Mouse (Mus musculus): Measurements from ENCODE around the gene Nlgn2. TPM values are rescaled to one million over a fixed set of nuclear protein-coding genes. Genes with fewer than 3 reads are reported as not detected.

The Nlgn2 gene
- total and polyA plus RNA-seq, 3 experiments, result 0.20 to 1.3 (median 1.1) TPM

DNA sequence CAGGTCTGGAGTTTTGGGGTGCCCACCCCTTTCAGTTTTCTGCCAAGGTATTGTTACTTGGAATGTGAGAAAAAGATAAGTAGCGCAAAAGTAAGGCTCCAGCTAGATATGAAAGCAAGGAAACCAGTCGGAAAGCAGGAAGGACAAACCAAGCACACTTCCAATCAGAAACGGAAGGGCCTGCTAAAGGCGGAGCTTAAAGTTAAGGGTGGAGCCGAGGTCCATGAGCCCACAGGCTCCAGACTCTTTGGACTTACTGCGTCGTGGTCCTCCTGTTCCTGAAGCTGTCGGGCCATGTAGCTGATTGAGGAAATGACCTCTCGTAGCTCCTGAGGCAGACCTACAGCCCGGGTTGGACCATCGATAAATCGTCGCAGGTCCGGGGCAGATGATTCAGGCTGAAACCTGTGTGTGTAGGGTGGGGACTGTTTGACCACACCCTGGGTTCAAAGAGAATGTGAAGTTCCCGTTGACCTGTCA lies 52.8 kb downstream of the Nlgn2 start:
- in situ Hi-C loops (cut with MboI; ENCODE audit: low pct_ligation_motif_present, low pct_unique_long_range_greater_than_20kb, low sequenced_read_pairs), result no loop called here

DNA sequence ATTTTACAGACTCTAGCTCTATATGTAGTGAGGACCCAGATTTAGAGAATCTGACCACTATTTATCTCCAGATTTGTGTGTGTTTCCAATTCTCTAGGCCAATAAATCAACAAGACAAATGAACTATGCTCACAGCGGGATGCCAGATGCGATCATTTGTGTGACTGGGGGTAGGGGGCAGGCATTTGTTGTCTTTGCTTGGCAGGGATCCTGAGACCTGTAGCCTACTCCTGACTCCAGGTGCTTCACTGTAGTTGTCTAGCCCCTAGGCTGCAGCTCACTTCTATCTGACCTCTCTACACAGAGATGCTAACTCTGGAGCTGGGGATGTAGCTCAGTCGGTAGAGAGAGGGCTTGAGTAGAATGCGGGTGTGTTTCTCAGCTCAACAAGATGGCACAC lies 55.8 kb downstream of the Nlgn2 start:
- H3K36me3 ChIP-seq (replicated peaks in 1 of 2; ENCODE audit: control insufficient read depth in 1 of 2, insufficient read depth in 1 of 2, low read length in 1 of 2), result peaks cover 4 to 35% of the 10 kb centered on the region in 2 experiments
- TF ChIP-seq IRF4 (IDR thresholded peaks at IDR 0.05; ENCODE audit: low read depth, low read length), result no peak
- no peak for TF ChIP-seq KAT2A (IDR thresholded peaks at IDR 0.05; ENCODE audit: insufficient replicate concordance, low read length)
- TF ChIP-seq CHD1 (IDR thresholded peaks at IDR 0.05; ENCODE audit: low read depth, low read length), result no peak
- TF ChIP-seq CTCF (conservative IDR thresholded peaks at IDR 0.05 in 1 of 2, IDR thresholded peaks at IDR 0.05 in 1 of 2; ENCODE audit: low read depth in 2 of 2, low read length in 2 of 2), result no peak
- no peak for TF ChIP-seq MXI1 (IDR thresholded peaks at IDR 0.05; ENCODE audit: low read depth, low read length)
- TF ChIP-seq EP300 (IDR thresholded peaks at IDR 0.05; ENCODE audit: low read length), result no peak
- TF ChIP-seq TCF12 (IDR thresholded peaks at IDR 0.05; ENCODE audit: low read depth, low read length), result no peak
- TF ChIP-seq POLR2AphosphoS2 (IDR thresholded peaks at IDR 0.05; ENCODE audit: low read depth, low read length), result no peak; the same call in 1 of the 2 replicates
- TF ChIP-seq MYC (IDR thresholded peaks at IDR 0.05; ENCODE audit: low read depth, low read length), result no peak
- TF ChIP-seq MAZ (IDR thresholded peaks at IDR 0.05; ENCODE audit: low read depth, low read length), result no peak
- TF ChIP-seq PAX5 (IDR thresholded peaks at IDR 0.05; ENCODE audit: low read length), result no peak
- no peak for TF ChIP-seq ELF1 (IDR thresholded peaks at IDR 0.05; ENCODE audit: low read depth, low read length)
- no peak for TF ChIP-seq JUN (IDR thresholded peaks at IDR 0.05; ENCODE audit: insufficient read depth, low read depth, low read length)
- no peak for TF ChIP-seq SIN3A (IDR thresholded peaks at IDR 0.05; ENCODE audit: low read length)
- no peak for DNase-seq (ENCODE audit: extremely low read depth)
- dilution Hi-C loops (cut with MboI; ENCODE audit: extremely low pct_ligation_motif_present, extremely low pct_unique_long_range_greater_than_20kb, low sequenced_read_pairs), result no loop called here
- H3K9ac ChIP-seq (ENCODE audit: insufficient read depth, low read depth), result no peak overlapping the region
- in situ Hi-C loops (cut with MboI; ENCODE audit: low pct_ligation_motif_present, low pct_unique_long_range_greater_than_20kb, low sequenced_read_pairs), result no loop called here
- H3K4me1 ChIP-seq (ENCODE audit: control insufficient read depth in 1 of 2, insufficient read depth in 2 of 2), result peaks cover 17 to 47% of the 10 kb centered on the region in 2 experiments
- no peaks in the 10 kb centered on the region for H3K27me3 ChIP-seq (replicated peaks)
- no peaks in the 10 kb centered on the region for H3K79me2 ChIP-seq (replicated peaks; ENCODE audit: control insufficient read depth, extremely low read depth, insufficient read depth, poor library complexity, severe bottlenecking)
- no peaks in the 10 kb centered on the region for H3K9me3 ChIP-seq (replicated peaks; ENCODE audit: low read length)
- no peak overlapping the region for H3K4me2 ChIP-seq (ENCODE audit: insufficient read depth, low read depth, poor library complexity, severe bottlenecking)
- no peak overlapping the region for H3K4me3 ChIP-seq (replicated peaks in 1 of 3; ENCODE audit: low read depth in 2 of 3, low read length in 2 of 3, poor library complexity in 1 of 3)
- H3K27ac ChIP-seq (ENCODE audit: insufficient read depth, low read depth), result no peak overlapping the region

More for the DNA sequence above, 52.8 kb downstream of the Nlgn2 start:
- H3K4me2 ChIP-seq (ENCODE audit: insufficient read depth, low read depth, poor library complexity, severe bottlenecking), result peak overlapping the region; percentile 92
- H3K4me1 ChIP-seq (ENCODE audit: control insufficient read depth in 1 of 2, insufficient read depth in 2 of 2), result peaks cover 0 to 29% of the 10 kb centered on the region in 2 experiments; a peak in 2 of 4 replicates
- H3K9ac ChIP-seq (ENCODE audit: insufficient read depth, low read depth), result peak overlapping the region; percentile 60
- H3K36me3 ChIP-seq (replicated peaks in 1 of 2; ENCODE audit: control insufficient read depth in 1 of 2, insufficient read depth in 1 of 2, low read length in 1 of 2), result peaks cover 0 to 9% of the 10 kb centered on the region in 2 experiments
- peak overlapping the region; percentile 46 to 54 (median 49) for H3K4me3 ChIP-seq (replicated peaks in 1 of 3; ENCODE audit: low read depth in 2 of 3, low read length in 2 of 3, poor library complexity in 1 of 3)
- dilution Hi-C loops (cut with MboI; ENCODE audit: extremely low pct_ligation_motif_present, extremely low pct_unique_long_range_greater_than_20kb, low sequenced_read_pairs), result no loop called here
- no peaks in the 10 kb centered on the region for H3K79me2 ChIP-seq (replicated peaks; ENCODE audit: control insufficient read depth, extremely low read depth, insufficient read depth, poor library complexity, severe bottlenecking)
- 0 out of 2 replicates have a peak overlapping the region, but pooled peaks have one; percentile 5 for H3K27ac ChIP-seq (ENCODE audit: insufficient read depth, low read depth)
- no peak for TF ChIP-seq SMC3 (IDR thresholded peaks at IDR 0.05; ENCODE audit: low read depth, low read length)
- TF ChIP-seq POLR2AphosphoS2 (IDR thresholded peaks at IDR 0.05; ENCODE audit: low read depth, low read length), result peak; percentile 46; the same call in 1 of the 2 replicates
- no peak for TF ChIP-seq JUND (conservative IDR thresholded peaks at IDR 0.05; ENCODE audit: low read depth, low read length)
- TF ChIP-seq SIN3A (IDR thresholded peaks at IDR 0.05; ENCODE audit: low read length), result peak; percentile 82
- TF ChIP-seq MYC (IDR thresholded peaks at IDR 0.05; ENCODE audit: low read depth, low read length), result 0 out of 2 replicates have a peak, but pooled peaks have one; percentile 37
- TF ChIP-seq UBTF (IDR thresholded peaks at IDR 0.05; ENCODE audit: low read depth, low read length), result no peak
- peak; percentile 69 for TF ChIP-seq HCFC1 (IDR thresholded peaks at IDR 0.05; ENCODE audit: low read depth, low read length)
- TF ChIP-seq ETS1 (conservative IDR thresholded peaks at IDR 0.05; ENCODE audit: low read depth, low read length), result no peak
- TF ChIP-seq MAX (IDR thresholded peaks at IDR 0.05; ENCODE audit: low read length), result peak; percentile 66; the same call in 1 of the 2 replicates
- TF ChIP-seq ZC3H11A (IDR thresholded peaks at IDR 0.05; ENCODE audit: low read depth, low read length), result no peak
- peak; percentile 73 for TF ChIP-seq TCF12 (IDR thresholded peaks at IDR 0.05; ENCODE audit: low read depth, low read length)
- no peak for TF ChIP-seq USF2 (conservative IDR thresholded peaks at IDR 0.05; ENCODE audit: low read depth, low read length)
- peak; percentile 35; the same call in 1 of the 2 replicates for TF ChIP-seq MEF2A (IDR thresholded peaks at IDR 0.05; ENCODE audit: borderline replicate concordance, low read depth, low read length)
- TF ChIP-seq ELF1 (IDR thresholded peaks at IDR 0.05; ENCODE audit: low read depth, low read length), result peak; percentile 88
- TF ChIP-seq MXI1 (IDR thresholded peaks at IDR 0.05; ENCODE audit: low read depth, low read length), result no peak; the same call in 1 of the 2 replicates
- TF ChIP-seq NRF1 (IDR thresholded peaks at IDR 0.05; ENCODE audit: low read depth, low read length), result no peak
- peak; percentile 88 for TF ChIP-seq TBP (conservative IDR thresholded peaks at IDR 0.05; ENCODE audit: low read depth, low read length)
- TF ChIP-seq E2F4 (IDR thresholded peaks at IDR 0.05; ENCODE audit: insufficient replicate concordance, low read depth, low read length), result no peak
- TF ChIP-seq MAZ (IDR thresholded peaks at IDR 0.05; ENCODE audit: low read depth, low read length), result 0 out of 2 replicates have a peak, but pooled peaks have one; percentile 36
- peak; percentile 94 for TF ChIP-seq POLR2A (IDR thresholded peaks at IDR 0.05; ENCODE audit: low read depth, low read length)
- TF ChIP-seq ZMIZ1 (IDR thresholded peaks at IDR 0.05; ENCODE audit: low read depth, low read length), result peak; percentile 92
- no peak for TF ChIP-seq JUN (IDR thresholded peaks at IDR 0.05; ENCODE audit: insufficient read depth, low read depth, low read length)
- no peak for TF ChIP-seq KAT2A (IDR thresholded peaks at IDR 0.05; ENCODE audit: insufficient replicate concordance, low read length)
- peak; percentile 50 for TF ChIP-seq IRF4 (IDR thresholded peaks at IDR 0.05; ENCODE audit: low read depth, low read length)
- no peak for TF ChIP-seq CTCF (conservative IDR thresholded peaks at IDR 0.05 in 1 of 2, IDR thresholded peaks at IDR 0.05 in 1 of 2; ENCODE audit: low read depth in 2 of 2, low read length in 2 of 2)
- TF ChIP-seq NELFE (IDR thresholded peaks at IDR 0.05; ENCODE audit: low read depth, low read length), result peak; percentile 88
- no peak for TF ChIP-seq RCOR1 (conservative IDR thresholded peaks at IDR 0.05; ENCODE audit: low read depth, low read length)
- no peak for TF ChIP-seq GABPA (IDR thresholded peaks at IDR 0.05; ENCODE audit: insufficient replicate concordance, low read depth, low read length)
- TF ChIP-seq MAFK (IDR thresholded peaks at IDR 0.05; ENCODE audit: insufficient replicate concordance, low read length), result no peak
- no peak for TF ChIP-seq RAD21 (IDR thresholded peaks at IDR 0.05; ENCODE audit: low read depth, low read length)
- TF ChIP-seq ZNF384 (IDR thresholded peaks at IDR 0.05; ENCODE audit: low read depth, low read length), result no peak
- TF ChIP-seq ZKSCAN1 (IDR thresholded peaks at IDR 0.05; ENCODE audit: borderline replicate concordance, low read depth, low read length), result no peak
- TF ChIP-seq USF1 (IDR thresholded peaks at IDR 0.05; ENCODE audit: low read depth, low read length), result no peak
- TF ChIP-seq CHD1 (IDR thresholded peaks at IDR 0.05; ENCODE audit: low read depth, low read length), result no peak
- no peak for TF ChIP-seq PAX5 (IDR thresholded peaks at IDR 0.05; ENCODE audit: low read length)
- TF ChIP-seq EP300 (IDR thresholded peaks at IDR 0.05; ENCODE audit: low read length), result no peak
- no peak for TF ChIP-seq BHLHE40 (IDR thresholded peaks at IDR 0.05; ENCODE audit: low read depth, low read length)
- no peak for TF ChIP-seq CHD2 (IDR thresholded peaks at IDR 0.05; ENCODE audit: low read length)
- DNase-seq (ENCODE audit: extremely low read depth), result peak; percentile 81
- H3K27me3 ChIP-seq (replicated peaks), result no peaks in the 10 kb centered on the region
- no peaks in the 10 kb centered on the region for H3K9me3 ChIP-seq (replicated peaks; ENCODE audit: low read length)
